Mouse (Mus musculus) activated CD4-positive, CD25-positive, alpha-beta regulatory T cell, adult 4 months (primary cell): ENCODE results near the gene Cdx4. TPM values are rescaled to one million over a fixed set of nuclear protein-coding genes. Genes with fewer than 3 reads are reported as not detected.

Source experiments
- ATAC-seq: one replicate; pipeline ENCODE4 v1.8.0; 2017
- polyA plus RNA-seq, 2 experiments: library from polyadenylated mRNA; unstranded; fragments of 100-300 nt; shearing (Covaris generic); gene quantifications; one replicate each; pipeline ENCODE4 v1.2.1; 2017

Gene Cdx4
- polyA plus RNA-seq: not detected

GRCm38 (mm10) chrX:103321146-103321545 is at the start of gene Cdx4:
Gene Cdx4, plus strand, starts transcription at chrX:103321398.
- ATAC-seq: no peak

- peak; percentile 36 for ATAC-seq
Measured at GRCm38 (mm10) chrX:103274325-103274724, 46.9 kb upstream of the Cdx4 start.

- ATAC-seq: no peak
Measured at GRCm38 (mm10) chrX:103286899-103287722, 34.1 kb upstream of the Cdx4 start.

- no peak for ATAC-seq
Measured at GRCm38 (mm10) chrX:103287846-103288377, 33.3 kb upstream of the Cdx4 start.

GRCm38 (mm10) chrX:103288485-103289330 is 32.5 kb upstream of the Cdx4 start:
- no peak for ATAC-seq

GRCm38 (mm10) chrX:103298937-103299336 is 22.3 kb upstream of the Cdx4 start:
- no peak for ATAC-seq

- no peak for ATAC-seq
Measured at GRCm38 (mm10) chrX:103308262-103308661, 12.9 kb upstream of the Cdx4 start.

GRCm38 (mm10) chrX:103311723-103312122 is 9.5 kb upstream of the Cdx4 start:
- ATAC-seq: no peak

- no peak for ATAC-seq
Measured at GRCm38 (mm10) chrX:103314146-103314545, 7.1 kb upstream of the Cdx4 start.

- no peak for ATAC-seq
Measured at GRCm38 (mm10) chrX:103325900-103326299, 4.7 kb downstream of the Cdx4 start.

GRCm38 (mm10) chrX:103329386-103329785 is 8.2 kb downstream of the Cdx4 start:
- no peak for ATAC-seq

- ATAC-seq: no peak
Measured at GRCm38 (mm10) chrX:103331125-103331858, 10.1 kb downstream of the Cdx4 start.

- ATAC-seq: no peak
Measured at GRCm38 (mm10) chrX:103341369-103342113, 20.3 kb downstream of the Cdx4 start.

- ATAC-seq: no peak
Measured at GRCm38 (mm10) chrX:103355784-103356183, 34.6 kb downstream of the Cdx4 start.

- peak; percentile 65 for ATAC-seq
Measured at GRCm38 (mm10) chrX:103356287-103356686, 35.1 kb downstream of the Cdx4 start, which contains the start of gene Chic1. Gene Chic1, plus strand, starts transcription at chrX:103356476.

- ATAC-seq: peak; percentile 15
Measured at GRCm38 (mm10) chrX:103356761-103357236, 35.6 kb downstream of the Cdx4 start.

- ATAC-seq: no peak
Measured at GRCm38 (mm10) chrX:103366201-103366600, 45.0 kb downstream of the Cdx4 start.

GRCm38 (mm10) chrX:103368650-103369049 is 47.5 kb downstream of the Cdx4 start:
- no peak for ATAC-seq

- peak; percentile 54 for ATAC-seq
Measured at GRCm38 (mm10) chrX:103371221-103371620, 50.0 kb downstream of the Cdx4 start.

- peak; percentile 72 for ATAC-seq
Measured at GRCm38 (mm10) chrX:103371627-103372026, 50.4 kb downstream of the Cdx4 start.

GRCm38 (mm10) chrX:103374250-103374649 is 53.1 kb downstream of the Cdx4 start:
- ATAC-seq: no peak
